Mouse (Mus musculus) limb, embryonic 12.5 days (tissue): ENCODE results near the gene Fam240b. TPM values are rescaled to one million over a fixed set of nuclear protein-coding genes. Genes with fewer than 3 reads are reported as not detected.
"Not testable (repeated sequence)": the region's sequence is repeated elsewhere in the genome, so short reads cannot be mapped to it uniquely, and the experiment has no call there.

Experiments
- ATAC-seq: fragments of 200-750 bp; cut with Nextera tagmentation; 2 replicates; pipeline ENCODE4 v1.8.0; 2017; ENCODE audit warnings: low read depth, moderate TSS enrichment; ENCODE audit not compliant: insufficient number of reproducible peaks, insufficient read depth, low FRiP score, low TSS enrichment
- H3K27ac ChIP-seq: fragments of 300-500 bp; sonication (generic); 2 replicates; pipeline ENCODE4 v1.5.1; 2016; ENCODE audit warnings: mild to moderate bottlenecking, moderate library complexity
- H3K27me3 ChIP-seq: fragments of 300-500 bp; sonication (generic); 2 replicates; pipeline ENCODE4 v1.6.1; 2016; ENCODE audit warnings: mild to moderate bottlenecking, moderate library complexity
- H3K36me3 ChIP-seq: fragments of 300-500 bp; sonication (generic); 2 replicates; pipeline ENCODE4 v1.6.1; 2016; ENCODE audit warnings: mild to moderate bottlenecking, moderate library complexity
- H3K4me1 ChIP-seq: fragments of 300-500 bp; sonication (generic); replicated peaks from 2 replicates; pipeline ENCODE4 v1.6.1; 2016
- H3K4me2 ChIP-seq: fragments of 300-500 bp; sonication (generic); 2 replicates; pipeline ENCODE4 v1.6.1; 2016; ENCODE audit warnings: mild to moderate bottlenecking, moderate library complexity
- H3K4me3 ChIP-seq: fragments of 300-500 bp; sonication (generic); replicated peaks from 2 replicates; pipeline ENCODE4 v1.5.1; 2016; ENCODE audit warnings: mild to moderate bottlenecking
- H3K9ac ChIP-seq: fragments of 300-500 bp; sonication (generic); replicated peaks from 2 replicates; pipeline ENCODE4 v1.6.1; 2016; ENCODE audit warnings: mild to moderate bottlenecking, moderate library complexity
- H3K9me3 ChIP-seq: fragments of 300-500 bp; sonication (generic); 2 replicates; pipeline ENCODE4 v1.6.1; 2016; ENCODE audit warnings: mild to moderate bottlenecking, moderate library complexity
- WGBS: fragments of 180-500 bp; shearing (Covaris S2); methylation state at CpG from one replicate; pipeline ENCODE4 v1.1.7; 2016; 5-methylcytosine and 5-hydroxymethylcytosine counted together
- polyA plus RNA-seq: library from polyadenylated mRNA; unstranded; fragments of >200 nt; fragmentation: Nextera tagmentation; extraction: Ambion mirVana; gene quantifications from 2 replicates; pipeline ENCODE4 v1.2.1, GENCODE M21; 2016

The Fam240b gene
- polyA plus RNA-seq, 1 experiment from 2014 or later, result not detected

GRCm38 (mm10) chr13:64465166-64465565, 32.4 kb downstream of the Fam240b start:
- Histone ChIP-seq H3K4me2 (no peak overlapping the region), H3K27me3 (no peaks in the 10 kb centered on the region), H3K9me3 (peaks cover 14% of the 10 kb centered on the region; the same call in 1 of the 2 replicates), H3K4me1 (no peaks in the 10 kb centered on the region; the same call in 1 of the 2 replicates), H3K4me3 (no peak overlapping the region), H3K36me3 (no peaks in the 10 kb centered on the region), H3K27ac (no peak overlapping the region), H3K9ac (no peak overlapping the region)
- ATAC-seq, result no peak
- 75% methylated on average over 9 of the region's 9 CpGs for WGBS

DNA sequence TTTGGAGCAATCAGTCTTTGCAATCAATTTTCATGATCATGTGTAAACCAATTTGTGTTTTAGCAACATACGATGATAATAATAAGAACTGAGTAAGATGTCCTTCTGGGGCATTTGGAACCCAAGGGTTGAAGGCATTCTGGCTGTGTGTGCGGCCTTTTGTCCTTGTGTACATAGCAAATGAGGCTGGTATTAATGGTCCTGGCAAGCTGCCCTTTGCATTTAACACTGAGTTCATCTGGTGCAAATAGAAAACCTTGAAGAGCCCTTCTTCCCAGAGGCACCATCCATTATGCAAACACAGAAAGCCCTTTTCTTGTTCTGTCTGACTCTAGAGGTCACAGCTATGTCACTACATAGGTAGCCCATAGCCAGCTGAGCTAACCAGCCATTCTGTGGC, 35.0 kb downstream of the Fam240b start:
- no peak for ATAC-seq
- WGBS, result 88% methylated on average over 2 of the region's 2 CpGs
- H3K4me2 ChIP-seq, result no peak overlapping the region
- no peak overlapping the region for H3K9ac ChIP-seq
- no peaks in the 10 kb centered on the region for H3K36me3 ChIP-seq
- no peak overlapping the region for H3K27ac ChIP-seq
- H3K27me3 ChIP-seq, result no peaks in the 10 kb centered on the region
- H3K4me1 ChIP-seq, result no peaks in the 10 kb centered on the region
- H3K9me3 ChIP-seq, result peaks cover 14% of the 10 kb centered on the region; the same call in 1 of the 2 replicates
- no peak overlapping the region for H3K4me3 ChIP-seq

DNA sequence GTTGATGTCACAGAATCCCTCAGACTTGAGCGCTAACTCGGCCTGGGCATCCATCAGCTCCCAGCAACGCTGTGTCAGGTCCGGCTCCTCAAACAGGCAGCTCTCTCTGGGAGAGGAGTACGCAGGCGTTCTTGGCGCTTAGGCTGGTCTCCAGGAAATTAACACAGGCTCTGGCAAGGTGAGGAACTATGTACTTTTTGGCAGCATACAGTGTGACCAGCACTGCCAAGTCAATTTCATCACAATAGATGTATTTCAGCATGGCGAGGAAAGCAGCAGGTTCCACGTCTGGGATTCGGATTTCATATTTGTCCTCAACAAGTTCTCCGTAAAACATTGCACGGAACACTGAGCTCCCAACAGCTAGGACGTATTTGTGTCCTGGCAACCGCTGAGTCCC, 39.4 kb downstream of the Fam240b start:
- Histone ChIP-seq H3K27me3 (no peaks in the 10 kb centered on the region), H3K27ac (no peak overlapping the region), H3K4me2 (no peak overlapping the region), H3K36me3 (no peaks in the 10 kb centered on the region), H3K9me3 (peaks cover 14% of the 10 kb centered on the region; the same call in 1 of the 2 replicates), H3K4me3 (no peak overlapping the region), H3K4me1 (no peaks in the 10 kb centered on the region), H3K9ac (no peak overlapping the region)
- ATAC-seq, result no peak
- WGBS, result 93% methylated on average over 14 of the region's 14 CpGs

DNA sequence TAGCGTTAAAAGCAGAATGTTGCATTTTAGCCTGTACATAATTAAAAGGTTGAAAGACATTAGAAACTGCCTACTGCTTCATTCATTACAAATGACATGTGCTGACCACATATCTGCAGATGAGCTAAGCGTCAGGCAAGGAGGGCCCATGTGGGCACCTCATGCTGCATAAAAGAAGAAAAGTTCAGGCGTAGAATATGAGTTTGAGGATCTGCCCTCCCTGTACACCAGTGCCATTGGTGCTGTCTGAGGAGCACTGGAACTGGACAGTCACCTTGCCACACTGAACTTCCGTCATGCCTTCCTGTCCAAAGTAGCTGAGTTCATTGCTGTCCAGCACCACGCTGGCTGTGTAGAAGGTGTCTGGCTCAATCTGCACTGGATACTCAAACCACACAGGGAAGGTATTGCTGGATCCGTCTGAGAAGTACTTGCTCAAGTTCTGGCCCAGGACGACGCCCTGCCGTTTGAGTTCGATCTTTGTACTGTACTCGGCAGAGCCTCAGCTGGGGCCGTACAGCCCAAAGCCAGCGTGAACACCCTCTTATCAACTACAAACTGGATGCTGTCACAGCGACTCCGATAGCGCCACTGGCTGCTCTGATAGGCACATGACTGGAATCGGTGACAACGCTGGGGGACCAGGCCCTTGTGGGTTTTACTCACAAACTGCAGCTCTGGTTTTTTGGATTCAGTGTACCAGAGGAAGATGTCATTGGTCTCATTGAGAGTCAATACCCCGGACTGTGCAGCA, 40.2 kb downstream of the Fam240b start:
- H3K36me3 ChIP-seq, ATAC-seq, H3K27me3 ChIP-seq, H3K27ac ChIP-seq, H3K9ac ChIP-seq, H3K4me3 ChIP-seq, H3K4me2 ChIP-seq, H3K4me1 ChIP-seq: not testable (repeated sequence)
- WGBS, result 93% methylated on average over 19 of the region's 19 CpGs
- H3K9me3 ChIP-seq, result peaks cover 14% of the 10 kb centered on the region; the same call in 1 of the 2 replicates

GRCm38 (mm10) chr13:64450001-64450794, 47.4 kb downstream of the Fam240b start:
- H3K27me3 ChIP-seq, result no peaks in the 10 kb centered on the region
- no peak overlapping the region for H3K4me2 ChIP-seq
- no peak for ATAC-seq
- 71% methylated on average over 7 of the region's 7 CpGs for WGBS
- H3K9me3 ChIP-seq, result no peaks in the 10 kb centered on the region
- H3K4me3 ChIP-seq, result no peak overlapping the region
- no peaks in the 10 kb centered on the region for H3K36me3 ChIP-seq
- no peaks in the 10 kb centered on the region for H3K4me1 ChIP-seq
- H3K9ac ChIP-seq, result no peak overlapping the region
- H3K27ac ChIP-seq, result no peak overlapping the region

DNA sequence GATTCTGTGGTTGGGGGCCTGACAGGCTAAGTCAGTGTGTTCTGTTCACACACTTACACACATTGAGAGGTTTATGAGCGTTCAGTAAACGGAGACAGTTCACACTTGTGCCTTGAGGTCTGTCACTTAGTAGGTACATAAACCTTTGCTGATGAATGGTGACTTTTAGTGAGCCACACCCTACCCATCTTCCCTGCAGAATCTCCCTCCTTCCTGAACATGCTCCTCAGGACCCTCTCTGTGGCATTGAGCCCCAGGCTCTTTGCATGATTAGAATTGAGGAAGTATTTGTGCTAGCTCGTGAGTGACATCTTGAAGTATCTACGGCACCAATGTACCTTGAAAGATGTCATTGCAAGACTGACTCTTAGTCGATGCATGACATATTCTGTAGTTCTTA, 48.9 kb downstream of the Fam240b start:
- no peak overlapping the region for H3K4me3 ChIP-seq
- H3K27ac ChIP-seq, result no peak overlapping the region
- WGBS, result 88% methylated on average over 5 of the region's 5 CpGs
- no peak overlapping the region for H3K4me2 ChIP-seq
- no peaks in the 10 kb centered on the region for H3K4me1 ChIP-seq
- no peaks in the 10 kb centered on the region for H3K9me3 ChIP-seq
- ATAC-seq, result no peak
- H3K9ac ChIP-seq, result no peak overlapping the region
- H3K27me3 ChIP-seq, result no peaks in the 10 kb centered on the region
- H3K36me3 ChIP-seq, result no peaks in the 10 kb centered on the region

DNA sequence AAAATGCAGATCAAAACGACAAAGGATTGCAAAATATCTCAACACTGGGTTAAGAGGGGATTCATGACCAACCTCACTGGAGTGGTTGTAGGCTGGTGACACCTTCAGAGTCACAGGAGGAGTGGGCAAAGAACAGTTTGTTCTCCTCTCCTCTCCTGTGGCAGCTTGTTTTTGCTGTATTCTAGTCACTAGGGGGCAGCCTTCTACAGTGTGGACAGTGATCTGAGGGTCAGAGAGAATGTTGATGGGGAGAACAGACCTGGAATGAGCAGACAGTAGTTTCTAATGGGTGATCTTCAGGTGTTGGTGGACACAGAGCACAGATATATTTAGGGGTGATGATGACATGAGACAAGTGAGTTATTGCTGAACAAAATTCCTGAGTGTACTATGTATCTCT, 49.6 kb downstream of the Fam240b start:
- Histone ChIP-seq H3K9ac (no peak overlapping the region), H3K36me3 (no peaks in the 10 kb centered on the region), H3K4me3 (no peak overlapping the region), H3K27ac (no peak overlapping the region), H3K4me2 (no peak overlapping the region), H3K9me3 (no peaks in the 10 kb centered on the region), H3K27me3 (no peaks in the 10 kb centered on the region), H3K4me1 (no peaks in the 10 kb centered on the region)
- 5% methylated on average over 1 of the region's 1 CpGs for WGBS
- ATAC-seq, result no peak; the same call in 1 of the 2 replicates

GRCm38 (mm10) chr13:64445254-64445920, 52.2 kb downstream of the Fam240b start:
- no peak overlapping the region for H3K4me2 ChIP-seq
- H3K36me3 ChIP-seq, result no peaks in the 10 kb centered on the region
- no peak overlapping the region for H3K9ac ChIP-seq
- no peak for ATAC-seq
- no peak overlapping the region for H3K27ac ChIP-seq
- 74% methylated on average over 9 of the region's 9 CpGs for WGBS
- H3K9me3 ChIP-seq, result no peaks in the 10 kb centered on the region
- no peaks in the 10 kb centered on the region for H3K4me1 ChIP-seq
- no peaks in the 10 kb centered on the region for H3K27me3 ChIP-seq
- H3K4me3 ChIP-seq, result no peak overlapping the region

DNA sequence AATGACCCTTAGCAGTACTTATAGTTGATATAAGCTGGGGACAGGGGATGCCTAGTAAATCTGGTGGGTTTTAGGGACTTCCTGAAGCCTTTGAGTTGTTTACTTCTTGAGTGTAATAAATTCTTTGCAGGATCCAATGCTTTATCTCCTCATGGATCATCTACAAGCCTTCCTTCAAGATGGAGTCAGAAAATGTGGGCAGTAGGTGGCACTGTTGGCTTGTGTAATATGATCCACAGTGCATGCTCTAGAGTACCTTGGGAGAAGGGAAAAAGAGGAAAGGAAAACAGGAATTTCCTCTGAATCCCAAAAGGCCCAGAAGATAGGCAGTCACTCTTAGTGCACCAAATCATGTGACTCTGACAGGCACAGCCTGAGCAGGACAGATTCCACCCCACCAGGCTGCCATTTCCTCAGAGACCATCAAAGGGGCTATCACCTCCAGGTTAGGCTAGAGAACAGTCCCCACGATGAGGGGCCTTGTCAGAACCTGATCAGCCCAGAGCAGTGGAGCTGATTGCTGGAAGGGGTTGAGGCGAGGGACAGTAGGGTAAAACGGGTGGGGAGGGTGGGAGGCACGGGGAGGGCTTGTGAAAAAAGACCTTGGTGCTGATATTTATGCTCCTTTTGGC, 54.2 kb downstream of the Fam240b start:
- Histone ChIP-seq H3K9ac (no peak overlapping the region), H3K36me3 (peaks cover 12% of the 10 kb centered on the region; the same call in 1 of the 2 replicates), H3K27me3 (no peaks in the 10 kb centered on the region), H3K9me3 (no peaks in the 10 kb centered on the region), H3K4me2 (no peak overlapping the region), H3K4me3 (no peak overlapping the region), H3K27ac (no peak overlapping the region), H3K4me1 (no peaks in the 10 kb centered on the region)
- ATAC-seq, result no peak
- WGBS, result 52% methylated on average over 4 of the region's 4 CpGs

DNA sequence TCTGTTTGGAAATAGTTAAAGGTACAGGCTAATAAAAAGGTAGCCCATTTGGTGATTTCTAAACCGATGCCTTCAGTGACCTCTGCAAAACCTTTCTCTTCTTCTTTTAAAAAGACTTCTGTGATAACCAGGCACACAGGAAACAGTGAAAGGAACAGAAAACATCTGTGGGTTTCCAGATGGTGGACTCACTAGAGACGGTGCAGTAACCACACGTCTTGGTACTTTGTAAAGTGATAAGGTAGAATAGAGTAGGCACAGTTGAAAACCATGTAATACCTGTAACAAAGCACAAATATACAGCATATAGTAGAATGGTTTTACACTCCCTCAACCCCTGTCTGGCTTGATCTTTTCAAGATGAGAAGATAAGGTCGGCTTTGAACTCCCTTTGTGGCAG, 57.0 kb downstream of the Fam240b start:
- ATAC-seq, result no peak
- no peak overlapping the region for H3K4me3 ChIP-seq
- whole genome bisulfite sequencing, result 70% methylated on average over 4 of the region's 4 CpGs
- H3K9ac ChIP-seq, result no peak overlapping the region
- no peaks in the 10 kb centered on the region for H3K4me1 ChIP-seq
- H3K27ac ChIP-seq, result no peak overlapping the region
- no peak overlapping the region for H3K4me2 ChIP-seq
- H3K27me3 ChIP-seq, result no peaks in the 10 kb centered on the region
- H3K9me3 ChIP-seq, result no peaks in the 10 kb centered on the region
- H3K36me3 ChIP-seq, result peaks cover 22% of the 10 kb centered on the region; the same call in 1 of the 2 replicates

GRCm38 (mm10) chr13:64439471-64439870, 58.1 kb downstream of the Fam240b start:
- no peaks in the 10 kb centered on the region for H3K4me1 ChIP-seq
- no peak overlapping the region for H3K9ac ChIP-seq
- H3K27me3 ChIP-seq, result no peaks in the 10 kb centered on the region
- H3K27ac ChIP-seq, result no peak overlapping the region
- ATAC-seq, result no peak
- WGBS, result 87% methylated on average over 5 of the region's 5 CpGs
- no peaks in the 10 kb centered on the region for H3K9me3 ChIP-seq
- no peak overlapping the region for H3K4me2 ChIP-seq
- no peak overlapping the region for H3K4me3 ChIP-seq
- peaks cover 22% of the 10 kb centered on the region; the same call in 1 of the 2 replicates for H3K36me3 ChIP-seq
